Mouse (Mus musculus): Measurements from ENCODE around the gene Hsd17b2. TPM values are rescaled to one million over a fixed set of nuclear protein-coding genes. Genes with fewer than 3 reads are reported as not detected.

The Hsd17b2 gene
- polyA plus RNA-seq, 1 experiment from 2014 or later = not detected

DNA sequence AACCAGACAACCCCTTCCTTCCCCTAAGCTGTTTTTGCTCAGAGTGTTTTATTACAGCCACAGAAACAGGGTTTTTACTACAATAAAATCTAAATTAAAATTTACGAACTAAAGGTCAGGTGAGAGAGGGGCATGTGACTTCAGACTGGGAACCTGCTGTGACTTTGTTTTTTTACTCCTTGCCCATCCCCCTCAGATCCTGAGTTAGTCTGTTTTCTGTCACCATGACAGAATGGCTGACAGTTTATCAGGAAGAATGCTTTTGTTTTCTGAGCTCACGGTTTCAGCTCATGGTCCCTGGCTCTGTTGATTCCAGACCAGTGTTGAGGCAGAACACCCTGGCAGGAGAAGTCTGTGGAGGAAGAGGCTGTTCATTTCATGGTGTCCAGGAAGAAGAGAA lies 47.7 kb downstream of the Hsd17b2 start:
- Histone ChIP-seq H3K4me1 (no peaks in the 10 kb centered on the region), H3K27ac (replicated peaks) (no peak overlapping the region), H3K9ac (replicated peaks) (no peak overlapping the region), H3K4me3 (no peak overlapping the region), H3K9me3 (no peaks in the 10 kb centered on the region), H3K27me3 (no peaks in the 10 kb centered on the region), H3K36me3 (no peaks in the 10 kb centered on the region), H3K4me2 (replicated peaks) (no peak overlapping the region)
- ATAC-seq (ENCODE audit: low FRiP score, low read depth) = no peak
- WGBS = 55% methylated on average over 2 of the region's 2 CpGs

DNA sequence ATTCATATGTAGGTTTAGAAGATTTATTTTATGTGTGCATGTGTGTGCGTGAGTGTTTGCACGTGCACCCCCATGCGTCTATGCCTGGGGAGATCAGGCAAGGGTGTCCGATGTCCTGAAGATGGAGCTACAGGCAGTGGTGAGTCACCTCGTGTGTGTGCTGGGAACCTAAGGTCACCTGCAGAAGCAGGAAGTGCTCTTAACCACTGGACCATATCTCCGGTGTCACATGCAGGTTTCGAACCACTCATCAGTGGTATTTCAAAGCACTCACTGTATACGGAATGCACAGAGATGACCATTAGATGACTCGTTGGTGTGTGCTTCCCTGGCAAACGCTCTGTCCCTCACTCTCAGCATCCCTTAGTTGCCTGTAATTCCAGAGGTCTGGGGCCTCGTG lies 56.2 kb downstream of the Hsd17b2 start:
- 87% methylated on average over 11 of the region's 11 CpGs for WGBS
- H3K4me2 ChIP-seq (replicated peaks) = no peak overlapping the region
- H3K9ac ChIP-seq (replicated peaks) = no peak overlapping the region
- no peaks in the 10 kb centered on the region for H3K4me1 ChIP-seq
- H3K27me3 ChIP-seq = no peaks in the 10 kb centered on the region
- no peak overlapping the region for H3K4me3 ChIP-seq
- no peaks in the 10 kb centered on the region for H3K36me3 ChIP-seq
- no peak for ATAC-seq (ENCODE audit: low FRiP score, low read depth)
- H3K27ac ChIP-seq (replicated peaks) = no peak overlapping the region
- no peaks in the 10 kb centered on the region for H3K9me3 ChIP-seq

DNA sequence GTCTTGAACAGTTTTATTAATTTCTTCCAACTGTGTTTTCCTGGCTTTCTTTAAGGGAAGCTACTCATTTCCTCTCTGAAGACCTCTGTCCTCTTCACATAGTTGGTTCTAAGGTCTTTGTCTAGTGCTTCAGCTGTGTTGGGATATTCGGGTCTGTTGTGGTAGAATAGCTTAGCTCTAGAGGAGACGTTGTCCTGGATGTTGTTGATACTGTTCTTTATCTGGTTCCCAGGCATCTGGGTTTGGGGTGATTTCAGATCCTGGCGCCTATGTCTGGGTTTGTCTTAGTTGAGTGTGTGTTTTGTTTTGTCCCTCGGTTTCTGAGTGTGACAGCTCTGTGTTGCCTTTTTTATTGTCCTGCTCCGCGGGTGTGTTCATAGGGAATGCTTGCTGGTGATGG lies 61.1 kb downstream of the Hsd17b2 start:
- H3K36me3 ChIP-seq = no peaks in the 10 kb centered on the region
- H3K4me1 ChIP-seq = no peaks in the 10 kb centered on the region
- H3K9ac ChIP-seq (replicated peaks) = no peak overlapping the region
- 88% methylated on average over 6 of the region's 6 CpGs for WGBS
- no peaks in the 10 kb centered on the region for H3K9me3 ChIP-seq
- no peak overlapping the region for H3K4me2 ChIP-seq (replicated peaks)
- H3K27me3 ChIP-seq = no peaks in the 10 kb centered on the region
- H3K27ac ChIP-seq (replicated peaks) = no peak overlapping the region
- ATAC-seq (ENCODE audit: low FRiP score, low read depth) = no peak
- no peak overlapping the region for H3K4me3 ChIP-seq

DNA sequence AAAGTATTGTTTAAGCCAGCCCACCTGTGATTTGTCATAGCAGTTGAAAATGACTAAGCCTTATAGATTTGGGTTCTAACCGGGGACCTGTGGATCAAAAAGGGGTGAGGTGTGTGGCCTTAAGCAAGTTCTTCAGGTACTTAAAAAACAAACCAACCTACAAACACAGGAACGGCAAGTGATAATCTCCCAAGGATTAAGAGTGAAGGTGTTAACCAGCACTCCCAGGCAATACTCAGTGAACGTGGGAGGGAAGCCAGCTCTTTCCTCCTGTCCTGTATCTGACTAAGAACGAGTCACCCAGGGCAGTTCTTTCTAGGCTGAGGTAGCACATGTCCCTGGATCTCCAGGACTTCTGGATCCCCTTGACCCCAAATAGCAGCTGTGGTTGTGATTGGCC lies 62.9 kb downstream of the Hsd17b2 start:
- no peak overlapping the region for H3K4me2 ChIP-seq (replicated peaks)
- no peaks in the 10 kb centered on the region for H3K9me3 ChIP-seq
- no peak overlapping the region for H3K9ac ChIP-seq (replicated peaks)
- no peaks in the 10 kb centered on the region for H3K27me3 ChIP-seq
- ATAC-seq (ENCODE audit: low FRiP score, low read depth) = no peak
- WGBS = 80% methylated on average over 4 of the region's 4 CpGs
- no peak overlapping the region for H3K4me3 ChIP-seq
- no peaks in the 10 kb centered on the region for H3K4me1 ChIP-seq
- no peak overlapping the region for H3K27ac ChIP-seq (replicated peaks)
- H3K36me3 ChIP-seq = no peaks in the 10 kb centered on the region

DNA sequence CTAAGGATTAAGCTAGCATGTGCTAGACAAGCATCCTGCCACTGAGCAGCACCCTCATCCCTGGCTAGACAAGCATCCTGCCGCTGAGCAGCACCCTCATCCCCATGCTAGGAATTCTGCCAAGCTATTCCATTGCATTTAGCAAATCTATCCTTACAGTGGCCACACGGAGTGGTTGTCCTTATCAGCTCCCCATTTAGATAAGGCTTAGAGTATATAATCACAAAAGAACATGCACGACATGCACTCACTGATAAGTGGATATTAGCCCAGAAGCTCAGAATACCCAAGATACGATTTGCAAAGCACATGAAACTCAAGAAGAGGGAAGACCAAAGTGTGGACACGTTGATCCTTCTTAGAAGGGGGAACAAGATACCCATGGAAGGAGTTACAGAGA lies 64.2 kb downstream of the Hsd17b2 start:
- no peaks in the 10 kb centered on the region for H3K4me1 ChIP-seq
- H3K27me3 ChIP-seq = no peaks in the 10 kb centered on the region
- no peak overlapping the region for H3K4me3 ChIP-seq
- H3K27ac ChIP-seq (replicated peaks) = no peak overlapping the region
- no peak overlapping the region for H3K9ac ChIP-seq (replicated peaks)
- no peaks in the 10 kb centered on the region for H3K36me3 ChIP-seq
- ATAC-seq (ENCODE audit: low FRiP score, low read depth) = no peak
- no peaks in the 10 kb centered on the region for H3K9me3 ChIP-seq
- H3K4me2 ChIP-seq (replicated peaks) = no peak overlapping the region
- WGBS = 79% methylated on average over 5 of the region's 5 CpGs

DNA sequence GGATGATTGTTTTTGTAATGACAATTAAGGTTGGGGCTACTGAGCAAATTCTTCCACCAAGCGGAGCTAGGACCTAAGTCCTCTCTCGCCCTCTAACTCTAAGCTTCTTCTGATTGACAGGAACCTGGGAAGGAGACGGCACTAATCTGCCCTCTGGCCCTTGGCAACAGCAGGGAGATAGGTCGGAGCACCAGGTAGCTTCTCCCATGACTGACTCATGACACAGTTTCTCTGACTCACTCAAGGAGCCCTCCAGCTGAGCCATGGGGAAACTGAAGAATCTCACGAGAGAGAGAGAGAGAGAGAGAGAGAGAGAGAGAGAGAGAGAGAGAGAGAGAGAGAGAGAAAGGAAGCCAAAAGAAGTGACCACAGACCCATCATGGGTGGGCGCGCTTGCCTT lies 67.3 kb downstream of the Hsd17b2 start:
- ATAC-seq (ENCODE audit: low FRiP score, low read depth) = no peak
- Histone ChIP-seq H3K36me3 (no peaks in the 10 kb centered on the region), H3K27ac (replicated peaks) (no peak overlapping the region), H3K4me3 (no peak overlapping the region), H3K9me3 (no peaks in the 10 kb centered on the region), H3K4me1 (no peaks in the 10 kb centered on the region), H3K4me2 (replicated peaks) (no peak overlapping the region), H3K27me3 (no peaks in the 10 kb centered on the region), H3K9ac (replicated peaks) (no peak overlapping the region)
- WGBS = 65% methylated on average over 7 of the region's 7 CpGs

DNA sequence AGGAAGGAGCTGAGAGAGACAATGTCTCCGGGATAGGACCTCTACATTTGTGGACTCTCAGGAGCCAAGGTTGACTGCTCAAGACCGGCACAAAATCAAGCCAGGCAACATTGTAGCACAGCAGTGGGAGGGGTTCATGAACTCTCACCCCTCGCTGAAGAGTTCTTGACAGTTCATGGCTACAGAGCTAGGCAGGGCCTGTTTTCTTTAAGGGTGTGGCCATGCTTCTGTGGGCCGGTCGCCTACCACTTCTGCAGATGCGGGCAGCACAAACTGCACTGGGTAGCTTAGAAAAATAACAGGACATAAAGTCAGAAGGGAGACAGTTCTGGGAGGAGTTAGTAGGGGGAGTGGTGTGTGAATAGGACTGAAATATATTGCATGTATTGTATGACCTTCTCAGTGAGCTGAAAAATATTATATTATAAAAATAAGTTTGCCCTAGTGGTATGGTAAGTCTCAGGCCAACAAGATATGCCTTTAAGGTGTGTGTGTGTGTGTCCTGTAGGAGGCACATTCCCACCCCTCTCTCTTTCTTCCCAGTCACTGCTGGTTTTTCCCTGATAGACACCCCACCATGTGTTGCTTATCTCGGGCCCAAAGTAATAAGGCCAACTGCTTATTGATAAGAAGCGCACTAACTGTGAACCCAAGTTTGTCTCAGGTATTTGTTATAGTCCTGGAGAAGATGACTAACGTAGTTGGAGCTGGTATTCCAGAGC lies 69.6 kb downstream of the Hsd17b2 start:
- WGBS = 87% methylated on average over 9 of the region's 9 CpGs
- H3K27me3 ChIP-seq = no peaks in the 10 kb centered on the region
- H3K4me2 ChIP-seq (replicated peaks) = no peak overlapping the region
- ATAC-seq (ENCODE audit: low FRiP score, low read depth) = no peak
- no peaks in the 10 kb centered on the region for H3K4me1 ChIP-seq
- no peak overlapping the region for H3K27ac ChIP-seq (replicated peaks)
- no peaks in the 10 kb centered on the region for H3K9me3 ChIP-seq
- H3K4me3 ChIP-seq = no peak overlapping the region
- no peaks in the 10 kb centered on the region for H3K36me3 ChIP-seq
- H3K9ac ChIP-seq (replicated peaks) = no peak overlapping the region

DNA sequence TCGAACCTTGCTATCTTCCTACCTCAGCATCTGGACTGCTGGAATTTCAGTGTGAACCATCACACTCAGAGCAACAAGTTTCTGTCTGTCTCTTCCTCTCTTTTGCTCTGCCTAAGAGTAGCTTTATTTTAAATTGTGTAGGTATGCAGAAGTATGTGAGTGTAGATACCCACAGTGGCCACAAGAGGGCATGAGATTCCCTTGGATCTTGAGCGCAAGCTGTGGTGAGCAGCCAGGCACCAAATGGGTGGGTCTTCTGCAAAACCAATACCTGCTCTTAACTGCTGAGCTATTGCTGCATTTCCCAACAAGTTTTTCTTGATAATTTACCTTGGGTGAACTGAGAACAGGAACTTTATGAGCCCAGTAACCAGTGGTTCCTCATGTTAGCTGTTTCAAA lies 70.4 kb downstream of the Hsd17b2 start:
- no peaks in the 10 kb centered on the region for H3K9me3 ChIP-seq
- H3K4me2 ChIP-seq (replicated peaks) = no peak overlapping the region
- no peak for ATAC-seq (ENCODE audit: low FRiP score, low read depth)
- WGBS = 75% methylated on average over 2 of the region's 2 CpGs
- no peak overlapping the region for H3K27ac ChIP-seq (replicated peaks)
- H3K4me3 ChIP-seq = no peak overlapping the region
- H3K4me1 ChIP-seq = no peaks in the 10 kb centered on the region
- H3K36me3 ChIP-seq = no peaks in the 10 kb centered on the region
- H3K9ac ChIP-seq (replicated peaks) = no peak overlapping the region
- H3K27me3 ChIP-seq = no peaks in the 10 kb centered on the region

DNA sequence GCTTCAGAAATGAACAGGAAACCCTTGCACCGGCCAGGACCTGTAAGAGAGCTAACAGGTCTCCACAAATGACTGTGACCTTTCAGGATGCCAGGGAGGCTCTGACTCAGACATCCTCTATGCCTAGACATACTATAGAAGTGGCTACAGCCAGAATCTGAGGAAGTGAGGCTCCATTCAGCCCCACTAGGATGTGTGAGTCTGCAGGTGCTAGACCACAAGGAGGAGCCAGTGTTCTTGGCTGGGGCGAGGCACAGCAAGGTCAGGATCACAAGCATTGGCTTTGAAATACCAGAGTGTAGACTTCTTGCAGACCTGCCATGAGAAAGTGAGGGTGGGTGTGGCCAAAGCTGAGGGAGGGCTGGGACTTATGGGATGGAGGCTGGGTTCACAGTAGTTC lies 70.9 kb downstream of the Hsd17b2 start:
- Histone ChIP-seq H3K4me1 (no peaks in the 10 kb centered on the region), H3K27ac (replicated peaks) (no peak overlapping the region), H3K36me3 (no peaks in the 10 kb centered on the region), H3K9me3 (no peaks in the 10 kb centered on the region), H3K4me3 (no peak overlapping the region), H3K27me3 (no peaks in the 10 kb centered on the region), H3K9ac (replicated peaks) (no peak overlapping the region), H3K4me2 (replicated peaks) (no peak overlapping the region)
- no peak for ATAC-seq (ENCODE audit: low FRiP score, low read depth)
- WGBS = 51% methylated on average over 2 of the region's 2 CpGs

DNA sequence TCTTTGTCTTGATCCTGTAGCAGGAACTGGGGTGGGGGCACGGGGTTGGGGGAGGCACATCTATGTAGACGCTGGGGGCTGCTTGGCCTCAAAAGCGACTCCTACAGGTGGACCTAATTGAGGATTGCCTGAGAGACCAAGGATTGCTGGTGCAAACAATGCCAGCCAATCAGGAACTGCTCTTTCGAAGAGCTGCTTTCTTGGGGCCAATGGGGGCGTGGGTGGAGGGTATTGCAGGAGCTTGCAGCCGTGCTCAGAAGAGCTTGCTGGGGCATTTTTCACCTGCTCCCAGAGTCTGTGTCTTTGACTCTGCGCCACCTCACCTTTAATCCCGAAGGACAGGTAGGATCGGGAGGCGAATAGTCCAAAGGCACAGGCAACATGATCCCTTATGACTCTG lies 73.9 kb downstream of the Hsd17b2 start:
- Histone ChIP-seq H3K4me2 (replicated peaks) (no peak overlapping the region), H3K27me3 (no peaks in the 10 kb centered on the region), H3K9me3 (no peaks in the 10 kb centered on the region), H3K9ac (replicated peaks) (no peak overlapping the region), H3K27ac (replicated peaks) (no peak overlapping the region), H3K4me1 (no peaks in the 10 kb centered on the region), H3K36me3 (no peaks in the 10 kb centered on the region), H3K4me3 (no peak overlapping the region)
- ATAC-seq (ENCODE audit: low FRiP score, low read depth) = no peak
- WGBS = 40% methylated on average over 10 of the region's 10 CpGs

DNA sequence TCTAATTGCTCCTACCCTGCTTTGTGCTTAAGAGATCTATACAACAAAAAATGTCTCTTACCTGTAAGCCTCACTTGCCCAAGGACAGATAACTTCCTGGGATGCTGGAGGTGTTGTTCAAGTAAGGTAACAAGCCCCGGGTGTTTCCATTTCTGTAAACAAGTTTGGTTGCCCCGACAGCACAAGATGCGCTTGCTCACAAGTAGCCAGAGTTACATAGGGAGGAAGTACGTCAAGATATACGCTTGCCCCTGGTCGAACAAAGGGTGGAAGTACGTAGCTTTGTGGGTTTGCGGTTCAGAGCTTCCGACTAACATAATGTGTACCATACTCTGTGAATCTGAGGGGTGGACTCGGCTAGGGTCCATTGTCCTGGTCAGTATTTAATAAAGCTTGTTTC lies 74.4 kb downstream of the Hsd17b2 start:
- Histone ChIP-seq H3K27ac (replicated peaks) (no peak overlapping the region), H3K4me2 (replicated peaks) (no peak overlapping the region), H3K9ac (replicated peaks) (no peak overlapping the region), H3K9me3 (no peaks in the 10 kb centered on the region), H3K4me3 (no peak overlapping the region), H3K27me3 (no peaks in the 10 kb centered on the region), H3K36me3 (no peaks in the 10 kb centered on the region), H3K4me1 (no peaks in the 10 kb centered on the region)
- 88% methylated on average over 10 of the region's 10 CpGs for WGBS
- ATAC-seq (ENCODE audit: low FRiP score, low read depth) = no peak

DNA sequence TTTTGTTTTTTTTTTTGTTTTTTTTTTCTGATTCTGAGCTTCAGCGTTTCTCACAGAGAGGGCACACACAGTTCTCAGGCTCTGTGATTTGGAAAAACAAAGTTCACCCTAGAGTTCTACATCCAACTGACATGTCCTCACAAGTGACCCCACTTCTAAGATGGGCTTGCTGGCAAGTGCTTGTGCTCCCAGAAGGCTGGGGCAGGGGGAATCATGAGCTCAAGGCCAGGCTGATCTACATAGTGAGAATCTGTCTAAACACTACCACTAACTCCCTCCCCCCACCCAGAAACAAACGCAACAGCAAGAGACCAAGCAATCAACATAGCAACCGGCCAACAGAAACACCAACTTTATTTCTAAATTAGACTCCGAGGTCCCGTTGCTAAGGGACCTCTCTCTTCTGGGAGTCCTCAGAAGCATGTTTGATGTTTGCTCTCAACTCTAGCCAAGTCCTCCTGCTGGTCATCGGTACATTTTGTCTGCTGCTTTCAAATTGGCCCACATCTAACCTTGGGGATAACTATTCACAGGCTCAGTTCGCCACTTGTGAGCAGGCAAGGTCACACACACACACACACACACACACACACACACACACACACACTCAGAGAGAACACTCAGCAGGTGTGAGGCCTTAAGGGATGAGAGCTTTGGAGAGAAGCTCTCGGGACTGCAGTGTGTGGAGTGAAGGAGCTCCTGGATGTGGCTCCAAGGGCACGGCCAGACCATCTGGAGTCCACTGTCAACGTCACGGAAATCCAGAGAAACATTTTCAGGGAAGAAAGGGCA lies 77.0 kb downstream of the Hsd17b2 start:
- Histone ChIP-seq H3K4me3 (no peak overlapping the region), H3K36me3 (no peaks in the 10 kb centered on the region), H3K9me3 (no peaks in the 10 kb centered on the region), H3K4me1 (no peaks in the 10 kb centered on the region), H3K4me2 (replicated peaks) (no peak overlapping the region), H3K27ac (replicated peaks) (no peak overlapping the region), H3K27me3 (no peaks in the 10 kb centered on the region), H3K9ac (replicated peaks) (no peak overlapping the region)
- ATAC-seq (ENCODE audit: low FRiP score, low read depth) = no peak
- 83% methylated on average over 11 of the region's 11 CpGs for WGBS

Data from midbrain, embryonic 12.5 days (tissue).